Mouse (Mus musculus): ENCODE measurements at regions not wholly inside any gene's neighbourhood (a gene's known extent, or its start where the extent isn't known, plus 50 kb on each side); places are given as distances from the start of the nearest gene placed in this dataset.
"Not testable (repeated sequence)": the region's sequence is repeated elsewhere in the genome, so short reads cannot be mapped to it uniquely, and the experiment has no call there.

GRCm38 (mm10) chr1:48792573-48792972 is 1899.9 kb upstream of the Slc39a10 start:
- no peak for ATAC-seq
- Histone ChIP-seq H3K36me3 (ENCODE audit: control insufficient read depth, insufficient read depth, low read length) (no peaks in the 10 kb centered on the region), H3K4me2 (ENCODE audit: low read length) (no peak overlapping the region), H3K27ac (ENCODE audit: low read depth, low read length) (no peak overlapping the region), H3K4me3 (ENCODE audit: low read length) (no peak overlapping the region), H3K9me3 (ENCODE audit: control insufficient read depth, low read length) (no peaks in the 10 kb centered on the region), H3K4me1 (ENCODE audit: control insufficient read depth, insufficient read depth, low read depth, low read length) (no peaks in the 10 kb centered on the region), H3K9ac (ENCODE audit: low read depth, low read length) (no peak overlapping the region), H3K27me3 (replicated peaks; ENCODE audit: control insufficient read depth, insufficient read depth, low read length) (no peaks in the 10 kb centered on the region)
- WGBS, result 74% methylated on average over 2 of the region's 2 CpGs

GRCm38 (mm10) chr1:48753252-48753755 is 1860.7 kb upstream of the Slc39a10 start:
- no peaks in the 10 kb centered on the region for H3K4me1 ChIP-seq (ENCODE audit: control insufficient read depth, insufficient read depth, low read depth, low read length)
- no peak overlapping the region for H3K4me2 ChIP-seq (ENCODE audit: low read length)
- no peaks in the 10 kb centered on the region for H3K27me3 ChIP-seq (replicated peaks; ENCODE audit: control insufficient read depth, insufficient read depth, low read length)
- WGBS, result 61% methylated on average over 4 of the region's 4 CpGs
- no peak overlapping the region for H3K27ac ChIP-seq (ENCODE audit: low read depth, low read length)
- H3K9ac ChIP-seq (ENCODE audit: low read depth, low read length), result no peak overlapping the region
- H3K36me3 ChIP-seq (ENCODE audit: control insufficient read depth, insufficient read depth, low read length), result no peaks in the 10 kb centered on the region
- H3K4me3 ChIP-seq (ENCODE audit: low read length), result no peak overlapping the region
- no peak for ATAC-seq
- H3K9me3 ChIP-seq (ENCODE audit: control insufficient read depth, low read length), result no peaks in the 10 kb centered on the region

GRCm38 (mm10) chr1:48733580-48733979 is 1840.9 kb upstream of the Slc39a10 start:
- H3K4me1 ChIP-seq (ENCODE audit: control insufficient read depth, insufficient read depth, low read depth, low read length), result no peaks in the 10 kb centered on the region
- WGBS, result 80% methylated on average over 2 of the region's 2 CpGs
- H3K36me3 ChIP-seq (ENCODE audit: control insufficient read depth, insufficient read depth, low read length), result no peaks in the 10 kb centered on the region
- H3K9ac ChIP-seq (ENCODE audit: low read depth, low read length), result no peak overlapping the region
- no peaks in the 10 kb centered on the region for H3K27me3 ChIP-seq (replicated peaks; ENCODE audit: control insufficient read depth, insufficient read depth, low read length)
- ATAC-seq, result peak; percentile 34; the same call in 1 of the 2 replicates
- H3K4me2 ChIP-seq (ENCODE audit: low read length), result no peak overlapping the region
- no peak overlapping the region for H3K27ac ChIP-seq (ENCODE audit: low read depth, low read length)
- no peak overlapping the region for H3K4me3 ChIP-seq (ENCODE audit: low read length)
- H3K9me3 ChIP-seq (ENCODE audit: control insufficient read depth, low read length), result no peaks in the 10 kb centered on the region

- not testable (repeated sequence) for H3K27ac ChIP-seq (ENCODE audit: low read depth, low read length); H3K36me3 ChIP-seq (ENCODE audit: control insufficient read depth, insufficient read depth, low read length); ATAC-seq; H3K4me1 ChIP-seq (ENCODE audit: control insufficient read depth, insufficient read depth, low read depth, low read length); H3K4me3 ChIP-seq (ENCODE audit: low read length); H3K4me2 ChIP-seq (ENCODE audit: low read length); H3K27me3 ChIP-seq (replicated peaks; ENCODE audit: control insufficient read depth, insufficient read depth, low read length); H3K9me3 ChIP-seq (ENCODE audit: control insufficient read depth, low read length); H3K9ac ChIP-seq (ENCODE audit: low read depth, low read length)
- WGBS, result 95% methylated on average over 3 of the region's 3 CpGs
These were observed 1816.0 kb upstream of the Slc39a10 start for GRCm38 (mm10) chr1:48708606-48709005.
